Mouse (Mus musculus) thymus, postnatal 0 days (tissue): ENCODE measurements around the gene Prkn. TPM values are rescaled to one million over a fixed set of nuclear protein-coding genes. Genes with fewer than 3 reads are reported as not detected.

Experiments used
- DNase-seq: peaks from one replicate; pipeline ENCODE4 v3.0.0-alpha.2; 2015; ENCODE audit warnings: low spot score
- polyA plus RNA-seq: library from polyadenylated mRNA; unstranded; fragments of >200 nt; fragmentation: Nextera tagmentation; extraction: Ambion mirVana; gene quantifications from 2 replicates; pipeline ENCODE4 v1.2.1, GENCODE M21; 2015

The Prkn gene
- polyA plus RNA-seq, 1 experiment from 2014 or later, result 2.1 TPM

- no peak for DNase-seq
Measured at GRCm38 (mm10) chr17:11516165-11516564, 676.0 kb downstream of the Prkn start.

GRCm38 (mm10) chr17:11532066-11532465 is 691.9 kb downstream of the Prkn start:
- no peak for DNase-seq

GRCm38 (mm10) chr17:11532748-11533147 is 692.6 kb downstream of the Prkn start:
- no peak for DNase-seq

GRCm38 (mm10) chr17:11533835-11534234 is 693.7 kb downstream of the Prkn start:
- no peak for DNase-seq

GRCm38 (mm10) chr17:11538826-11539225 is 698.6 kb downstream of the Prkn start:
- no peak for DNase-seq

- DNase-seq, result no peak
Measured at GRCm38 (mm10) chr17:11541928-11542623, 701.9 kb downstream of the Prkn start.

GRCm38 (mm10) chr17:11550562-11550961 is 710.4 kb downstream of the Prkn start:
- no peak for DNase-seq

GRCm38 (mm10) chr17:11565681-11566080 is 725.5 kb downstream of the Prkn start:
- no peak for DNase-seq

- DNase-seq, result no peak
Measured at GRCm38 (mm10) chr17:11570392-11570791, 730.2 kb downstream of the Prkn start.

GRCm38 (mm10) chr17:11573666-11574065 is 733.5 kb downstream of the Prkn start:
- DNase-seq, result no peak

GRCm38 (mm10) chr17:11585491-11585890 is 745.3 kb downstream of the Prkn start:
- no peak for DNase-seq

- no peak for DNase-seq
Measured at GRCm38 (mm10) chr17:11607931-11608330, 767.7 kb downstream of the Prkn start.

- no peak for DNase-seq
Measured at GRCm38 (mm10) chr17:11611459-11611858, 771.3 kb downstream of the Prkn start.

GRCm38 (mm10) chr17:11612801-11613531 is 772.8 kb downstream of the Prkn start:
- DNase-seq, result no peak

- no peak for DNase-seq
Measured at GRCm38 (mm10) chr17:11617552-11617951, 777.4 kb downstream of the Prkn start.

- no peak for DNase-seq
Measured at GRCm38 (mm10) chr17:11618886-11619590, 778.9 kb downstream of the Prkn start.

- no peak for DNase-seq
Measured at GRCm38 (mm10) chr17:11620770-11621169, 780.6 kb downstream of the Prkn start.

GRCm38 (mm10) chr17:11621492-11621891 is 781.3 kb downstream of the Prkn start:
- DNase-seq, result no peak

GRCm38 (mm10) chr17:11626306-11626705 is 786.1 kb downstream of the Prkn start:
- no peak for DNase-seq

- no peak for DNase-seq
Measured at GRCm38 (mm10) chr17:11635121-11635520, 794.9 kb downstream of the Prkn start.

GRCm38 (mm10) chr17:11637642-11638041 is 797.5 kb downstream of the Prkn start:
- no peak for DNase-seq

- no peak for DNase-seq
Measured at GRCm38 (mm10) chr17:11638451-11638850, 798.3 kb downstream of the Prkn start.
